Mouse (Mus musculus) Muller cell, postnatal 12 days (primary cell): Measurements from ENCODE around the gene Aebp1.
A peak's percentile ranks its signal among the peaks of the same experiment; 100 is the strongest.
"Not testable (repeated sequence)": the region's sequence is repeated elsewhere in the genome, so short reads cannot be mapped to it uniquely, and the experiment has no call there.

Experiments
- DNase-seq: peaks from one replicate; pipeline ENCODE4 v3.0.0-alpha.2; 2015; ENCODE audit errors: inconsistent ontology term

The Aebp1 gene

DNA sequence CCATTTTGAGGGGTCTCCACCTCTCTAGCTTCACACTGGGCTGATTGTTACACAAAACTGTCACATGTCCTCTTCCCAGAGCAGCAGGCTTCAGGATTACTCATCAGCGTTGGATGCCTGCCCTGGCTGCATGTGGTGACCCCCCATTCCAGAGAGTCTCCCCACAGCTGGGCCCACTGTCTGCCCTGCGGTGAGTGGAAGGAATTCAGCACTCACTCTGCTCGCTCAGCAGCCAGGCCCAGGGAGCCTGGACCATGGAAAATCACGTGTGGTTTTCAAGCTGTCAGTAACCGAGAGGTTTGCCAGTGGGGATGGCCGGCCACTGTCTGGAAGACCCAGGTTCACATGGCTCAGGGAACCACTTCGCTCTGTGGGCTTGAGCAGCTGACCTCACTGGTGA, 5.8 kb upstream of the Aebp1 start:
- peak; percentile 98 for DNase-seq

DNA sequence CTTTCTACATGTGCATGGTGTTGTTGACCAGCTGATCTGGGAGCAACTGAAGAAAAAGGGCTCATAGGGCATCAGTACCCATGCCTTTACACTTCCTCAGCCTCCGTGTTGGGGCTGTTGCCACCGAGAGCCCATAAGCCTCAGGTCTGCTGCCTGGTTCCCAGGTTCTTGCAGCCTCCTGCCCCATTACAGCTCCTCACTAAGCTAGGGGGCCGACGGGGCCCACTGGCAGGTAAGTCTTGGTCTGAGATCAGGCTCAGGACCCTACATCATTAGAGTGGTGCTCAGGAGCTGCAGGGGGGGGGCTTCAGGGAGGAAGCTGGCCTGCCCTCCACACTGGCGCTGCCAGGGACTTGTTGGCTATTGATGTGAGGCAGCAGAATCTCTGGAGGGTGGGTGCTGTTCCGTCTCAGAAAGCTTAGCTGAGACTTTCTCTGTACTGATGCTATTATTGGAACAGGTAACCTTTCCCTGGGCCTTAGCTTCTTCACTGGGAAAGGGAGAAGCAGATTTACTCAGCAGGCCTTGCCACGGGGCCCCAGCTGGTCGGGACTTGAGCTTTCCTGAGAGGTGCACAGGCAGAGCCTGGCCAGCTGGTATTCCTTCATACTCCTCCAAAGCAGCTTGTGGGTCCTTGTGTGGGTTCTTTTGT, 5.1 kb upstream of the Aebp1 start:
- no peak for DNase-seq

DNA sequence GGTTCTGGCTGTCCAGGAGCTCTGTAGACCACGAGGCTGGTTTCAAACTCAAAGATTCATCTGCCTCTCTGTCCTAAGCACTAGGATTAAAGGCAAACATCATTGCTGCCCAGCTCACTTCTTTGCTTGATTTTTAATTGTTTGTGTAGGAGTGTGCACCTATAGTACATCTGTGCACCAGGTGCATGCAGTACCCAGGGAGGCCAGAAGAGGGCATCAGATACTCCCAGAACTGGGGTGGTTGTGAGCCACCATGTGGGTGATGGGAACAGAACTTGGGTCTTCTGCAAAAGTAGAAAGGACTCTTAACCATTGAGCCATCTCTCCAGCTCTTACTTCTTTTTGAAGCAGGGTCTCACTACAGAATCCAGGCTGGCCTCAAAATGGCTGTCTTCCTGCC, 3.0 kb upstream of the Aebp1 start:
- DNase-seq: no peak

DNA sequence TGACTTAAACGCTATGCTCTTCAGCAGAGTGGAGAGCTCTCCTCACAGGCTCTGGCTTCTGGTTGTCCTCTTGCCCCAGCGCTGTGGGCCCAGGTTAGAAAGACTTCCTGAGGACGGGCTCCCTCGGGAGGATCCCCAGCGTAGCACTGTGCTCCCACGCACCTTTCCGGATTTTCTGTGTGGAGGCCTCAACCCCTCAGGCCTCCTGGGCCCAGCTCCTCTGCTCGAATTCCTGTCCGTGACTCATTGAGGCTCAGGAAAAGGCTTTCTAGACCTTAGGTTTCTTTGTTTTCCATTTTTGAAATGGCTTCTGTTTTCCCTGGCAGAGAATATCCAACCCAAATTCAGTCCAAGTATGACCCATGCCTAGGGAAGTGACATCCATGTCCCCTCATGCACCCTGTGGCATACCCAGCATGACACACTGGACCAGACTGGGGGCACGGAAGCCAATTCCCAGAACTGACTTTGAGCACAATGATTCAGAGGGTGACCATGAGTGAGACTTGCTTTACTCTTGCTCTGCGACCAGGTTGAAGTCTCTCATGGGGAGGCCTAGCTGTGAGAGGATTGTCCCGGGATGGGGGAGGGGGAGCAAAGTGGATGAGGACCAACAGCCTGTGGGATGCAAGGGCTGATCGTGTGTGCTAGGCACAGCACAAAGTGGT, 1.7 kb upstream of the Aebp1 start:
- peak; percentile 49 for DNase-seq

DNA sequence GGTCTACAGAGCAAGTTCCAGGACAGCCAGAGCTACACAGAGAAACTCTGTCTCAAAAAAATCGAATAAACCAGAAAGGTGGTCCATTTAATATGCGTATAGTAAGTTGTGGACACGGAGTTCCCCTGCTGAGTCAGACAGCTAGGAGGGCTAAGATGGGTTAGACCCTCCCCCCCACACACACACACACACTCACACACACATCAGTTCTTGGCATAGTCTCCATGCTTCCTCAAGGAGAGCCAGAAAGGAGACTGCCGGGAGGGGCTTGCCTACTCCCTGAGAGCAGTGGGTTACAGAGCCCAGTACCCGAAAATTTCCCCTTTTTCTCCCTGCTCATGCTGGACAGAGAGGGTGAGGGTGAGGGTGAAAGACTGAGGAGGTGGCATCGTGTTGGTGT, 1.1 kb upstream of the Aebp1 start:
- no peak for DNase-seq

DNA sequence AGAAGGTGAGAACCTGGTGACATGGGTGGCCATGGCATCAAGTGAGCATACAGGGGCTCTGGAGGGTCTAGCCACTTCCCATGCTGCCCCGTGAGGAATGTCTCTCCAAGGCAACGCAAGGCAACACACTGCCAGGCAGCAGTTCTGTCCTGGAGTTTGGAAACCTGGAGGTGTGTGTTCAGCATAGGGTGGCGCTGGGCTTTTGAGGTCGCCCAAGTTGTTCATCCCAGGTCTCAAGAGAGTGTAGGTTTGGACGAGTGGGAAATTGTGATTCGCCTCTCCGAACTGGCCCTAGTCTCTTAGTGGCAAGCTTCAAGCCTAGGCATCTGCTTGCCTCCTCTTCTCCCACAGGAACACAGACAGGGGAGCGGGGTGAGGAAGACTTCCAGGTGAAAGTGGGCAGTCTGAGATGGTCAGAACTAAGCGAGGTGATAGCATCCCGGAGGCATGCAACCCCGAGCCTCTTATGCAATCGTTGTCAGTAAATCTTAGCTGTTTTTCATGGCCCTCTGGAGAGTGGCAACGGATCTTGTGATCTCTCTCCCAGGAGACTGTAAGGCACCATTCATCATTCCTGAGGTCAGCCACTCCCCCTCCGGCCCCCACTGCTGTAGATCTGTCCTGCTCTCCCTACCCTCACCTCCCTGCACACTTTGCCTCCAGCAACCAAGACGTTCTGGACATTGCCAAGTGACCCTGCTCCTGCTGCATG, 803 bp downstream of the Aebp1 start:
- DNase-seq: peak; percentile 33

DNA sequence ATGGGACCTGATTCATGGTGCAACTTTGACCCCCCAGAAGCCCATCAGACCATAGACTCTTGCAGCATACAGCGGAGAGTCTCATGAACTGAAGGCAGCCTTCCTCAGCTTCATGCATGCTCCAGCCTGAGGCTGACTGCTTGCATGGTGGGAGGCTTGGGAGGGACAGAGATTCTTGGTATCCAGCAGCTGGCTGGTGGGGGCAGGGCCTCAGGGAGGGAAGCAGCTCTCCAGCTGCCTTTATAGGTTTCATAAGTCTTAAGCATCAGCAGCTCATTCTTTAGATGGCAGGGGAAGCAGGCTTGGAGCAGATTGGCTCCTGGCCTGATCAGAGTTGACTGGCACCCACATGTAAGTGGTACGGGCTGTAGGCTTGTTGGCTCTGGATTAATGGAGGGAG, 5.4 kb downstream of the Aebp1 start:
- DNase-seq: no peak

DNA sequence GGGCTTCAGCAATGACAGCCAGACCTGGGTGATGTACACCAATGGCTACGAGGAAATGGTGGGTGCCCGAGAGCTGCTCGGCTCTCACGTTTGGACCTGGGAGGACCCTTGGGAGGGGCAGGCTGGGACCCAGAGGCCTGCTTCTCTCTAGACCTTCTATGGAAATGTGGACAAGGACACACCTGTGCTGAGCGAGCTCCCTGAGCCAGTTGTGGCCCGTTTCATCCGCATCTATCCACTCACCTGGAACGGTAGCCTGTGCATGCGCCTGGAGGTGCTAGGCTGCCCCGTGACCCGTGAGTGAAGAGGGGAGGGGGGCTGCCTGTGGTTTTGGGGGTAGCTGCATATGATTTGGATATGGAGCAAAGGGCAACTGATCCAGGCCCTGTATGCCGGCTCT, 6.6 kb downstream of the Aebp1 start:
- no peak for DNase-seq

DNA sequence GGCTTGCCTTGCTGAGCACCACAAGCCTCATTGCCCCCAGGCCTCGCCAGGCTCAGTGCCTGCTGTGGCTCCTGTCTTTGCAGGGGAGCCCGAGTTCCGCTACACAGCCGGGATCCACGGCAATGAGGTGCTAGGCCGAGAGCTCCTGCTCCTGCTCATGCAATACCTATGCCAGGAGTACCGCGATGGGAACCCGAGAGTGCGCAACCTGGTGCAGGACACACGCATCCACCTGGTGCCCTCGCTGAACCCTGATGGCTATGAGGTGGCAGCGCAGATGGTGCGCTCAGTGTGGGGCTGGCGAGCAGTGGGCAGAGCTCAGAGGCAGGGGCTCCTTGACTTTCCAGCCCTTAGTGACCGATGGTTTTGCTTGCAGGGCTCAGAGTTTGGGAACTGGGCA, 7.6 kb downstream of the Aebp1 start:
- no peak for DNase-seq

DNA sequence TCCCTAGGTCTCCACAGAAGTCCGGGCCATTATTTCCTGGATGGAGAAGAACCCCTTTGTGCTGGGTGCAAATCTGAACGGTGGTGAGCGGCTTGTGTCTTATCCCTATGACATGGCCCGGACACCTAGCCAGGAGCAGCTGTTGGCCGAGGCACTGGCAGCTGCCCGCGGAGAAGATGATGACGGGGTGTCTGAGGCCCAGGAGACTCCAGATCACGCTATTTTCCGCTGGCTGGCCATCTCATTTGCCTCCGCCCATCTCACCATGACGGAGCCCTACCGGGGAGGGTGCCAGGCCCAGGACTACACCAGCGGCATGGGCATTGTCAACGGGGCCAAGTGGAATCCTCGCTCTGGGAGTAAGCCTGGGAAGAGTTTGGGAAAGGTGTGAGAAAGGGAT, 8.3 kb downstream of the Aebp1 start:
- DNase-seq: no peak

DNA sequence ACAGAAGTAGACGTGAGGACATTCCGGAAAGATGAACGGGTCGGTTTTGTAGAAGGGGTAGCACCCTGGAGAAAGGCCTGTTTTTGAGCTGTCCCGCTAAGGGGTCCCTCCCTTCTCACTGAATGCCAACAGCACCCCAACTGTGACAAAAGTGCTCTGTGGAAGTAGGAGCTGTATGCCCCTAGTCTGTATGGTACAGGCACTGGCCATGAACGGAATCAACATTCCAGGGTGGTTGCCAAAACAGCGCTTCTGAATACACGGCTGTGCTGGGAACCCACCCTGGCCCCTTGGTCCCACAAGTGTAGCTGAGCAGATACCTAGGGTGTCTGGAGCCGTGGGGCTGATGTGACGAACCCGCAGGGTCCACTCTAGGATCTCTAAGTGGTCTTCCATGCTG, 11.0 kb downstream of the Aebp1 start:
- DNase-seq: no peak

DNA sequence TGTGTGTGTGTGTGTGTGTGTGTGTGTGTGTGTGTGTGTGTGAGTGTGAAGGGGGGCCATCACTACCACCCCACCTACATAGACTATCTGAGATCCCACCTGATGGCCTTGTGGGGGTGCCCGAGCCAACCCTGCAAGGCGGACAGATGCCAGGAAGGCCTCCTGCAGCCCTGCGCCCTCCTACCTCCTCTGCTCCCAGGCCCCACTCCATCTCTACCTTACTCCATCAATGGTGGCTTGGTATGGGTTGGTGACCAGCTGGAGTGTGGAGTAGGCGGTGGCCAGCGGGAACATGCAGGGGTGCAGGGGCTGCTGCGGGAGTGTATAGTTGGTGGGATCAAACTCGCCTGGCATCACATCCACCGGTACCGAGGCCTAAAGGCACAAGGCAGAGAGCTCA, 11.4 kb downstream of the Aebp1 start:
- DNase-seq: no peak

DNA sequence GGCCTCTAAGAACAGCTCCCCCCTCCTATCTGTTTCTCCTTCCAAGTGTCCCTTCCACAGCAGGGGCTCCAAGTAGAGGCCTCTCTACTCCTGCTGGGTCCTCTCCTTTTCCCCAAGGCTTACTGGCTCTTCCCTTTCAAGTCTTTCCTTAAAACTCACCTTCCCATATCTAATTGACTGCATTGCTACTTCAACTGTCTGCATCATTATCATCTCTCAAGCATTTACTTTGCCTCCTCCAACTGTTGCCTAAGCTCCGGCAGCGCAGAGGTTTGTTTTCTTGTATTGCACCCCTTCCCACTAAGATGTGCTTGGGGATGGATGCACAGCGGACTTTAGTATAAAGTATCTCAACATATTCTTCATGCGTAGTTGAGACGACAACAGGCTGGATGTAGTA, 15.7 kb downstream of the Aebp1 start:
- no peak for DNase-seq

DNA sequence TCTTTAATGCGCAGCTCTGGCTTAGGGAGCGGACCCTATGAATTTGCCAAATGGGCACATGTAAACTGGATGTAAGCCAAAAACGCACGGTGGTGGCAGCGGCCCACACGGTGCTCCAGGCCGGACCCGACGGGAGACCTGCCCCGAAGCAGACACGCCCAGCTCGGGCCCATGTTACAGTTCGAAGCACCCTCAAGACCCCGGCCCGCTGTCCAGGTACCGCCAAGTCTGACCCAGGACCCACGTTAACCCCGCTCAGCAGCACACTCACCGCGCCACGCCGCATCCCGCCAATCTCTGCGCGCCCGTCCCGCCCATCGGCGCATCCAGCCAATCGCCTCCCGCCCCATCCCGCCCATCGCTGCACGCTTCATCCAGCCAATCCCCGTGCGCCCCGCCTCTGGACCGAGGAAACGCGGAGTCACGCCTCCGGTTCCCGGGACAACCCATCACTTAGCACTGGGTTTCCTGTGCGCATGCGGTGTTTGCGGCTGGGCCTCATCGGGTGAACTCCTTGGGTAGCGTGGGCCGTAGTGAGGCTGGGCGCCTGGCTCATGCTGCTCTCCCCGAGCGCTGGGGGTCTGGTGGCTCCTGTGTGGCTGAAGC, 16.3 kb downstream of the Aebp1 start, which contains the start of gene Pold2:
Pold2 (minus strand) TSS at position 372 of the 606 bp plus-strand sequence.
- peak; percentile 99 for DNase-seq

DNA sequence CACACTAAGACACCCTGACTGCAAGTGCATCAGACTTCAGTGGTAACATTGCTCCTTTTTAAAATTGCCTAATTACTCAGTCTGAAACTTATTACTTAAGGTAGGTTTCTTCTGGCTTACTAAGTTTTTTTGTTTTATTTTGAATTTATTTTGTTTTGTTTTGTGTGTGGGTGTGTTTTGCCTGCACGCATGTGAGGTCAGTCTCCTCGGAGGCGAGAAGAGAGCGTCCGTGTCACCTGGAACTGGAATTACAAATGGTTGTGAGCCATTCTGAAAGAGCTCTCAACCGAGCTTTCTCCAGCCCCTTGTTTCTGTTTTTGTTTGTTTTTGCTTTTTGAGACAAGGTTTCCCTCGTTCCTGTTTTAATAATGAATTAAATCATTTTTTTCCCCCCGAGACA, 16.9 kb downstream of the Aebp1 start:
- DNase-seq: no peak

DNA sequence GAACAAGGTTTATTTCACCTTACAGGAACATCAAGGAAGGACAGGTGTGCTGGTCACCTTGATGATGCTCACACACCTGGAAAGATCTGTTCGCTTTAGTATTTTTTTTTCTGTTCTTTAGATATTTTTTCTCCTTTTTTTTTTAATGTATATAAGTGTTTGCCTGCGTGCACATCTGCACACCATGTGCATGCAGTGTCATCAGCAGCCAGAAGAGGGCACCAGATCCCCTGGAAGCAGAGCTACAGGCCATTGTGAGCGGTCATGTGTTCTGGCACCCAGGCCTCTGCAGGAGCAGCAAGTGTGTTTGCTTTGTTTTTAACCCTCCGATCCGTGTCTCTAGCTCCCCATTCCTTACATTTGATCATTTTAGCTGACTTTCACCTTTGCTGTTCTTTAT, 18.2 kb downstream of the Aebp1 start:
- DNase-seq: no peak

DNA sequence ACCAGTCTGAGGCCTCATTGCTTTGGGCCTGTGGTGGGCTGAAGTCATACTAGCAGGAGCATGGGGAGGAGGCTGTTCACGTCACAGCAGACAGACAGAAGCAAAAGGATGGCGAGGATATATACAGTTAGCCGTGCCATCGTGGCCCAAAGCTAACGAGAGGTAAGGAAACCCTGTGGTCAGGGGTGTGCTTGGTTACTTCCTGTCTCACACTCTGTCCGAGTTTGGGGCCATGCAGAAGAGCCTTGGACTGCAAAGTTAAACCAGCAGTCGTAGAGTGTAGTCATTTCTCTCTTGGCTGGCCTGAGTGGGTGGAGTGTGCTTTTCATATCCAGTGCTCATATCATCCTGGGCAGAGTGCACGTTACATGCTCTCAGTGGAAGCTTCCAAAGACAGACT, 20.8 kb downstream of the Aebp1 start:
- no peak for DNase-seq

DNA sequence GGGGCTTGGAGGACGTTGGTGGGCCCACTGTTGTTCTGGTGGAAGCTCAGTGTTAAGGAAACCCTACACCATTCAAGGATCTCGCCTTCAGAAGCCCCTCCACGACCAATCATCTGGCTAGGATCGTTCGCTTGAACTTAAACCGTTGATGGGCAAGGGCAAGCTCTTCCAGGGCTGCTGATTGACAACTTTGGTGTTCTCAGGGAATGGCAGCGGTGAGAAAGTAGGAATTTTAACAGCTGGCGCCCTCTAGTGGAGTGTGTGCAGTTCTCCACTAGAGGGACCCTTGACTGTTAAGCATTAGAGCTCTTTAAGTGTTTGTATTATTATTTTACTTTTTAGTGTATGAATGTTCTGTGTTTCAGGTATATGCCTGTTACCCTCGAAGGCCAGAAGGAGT, 24.4 kb downstream of the Aebp1 start:
- DNase-seq: peak; percentile 44

DNA sequence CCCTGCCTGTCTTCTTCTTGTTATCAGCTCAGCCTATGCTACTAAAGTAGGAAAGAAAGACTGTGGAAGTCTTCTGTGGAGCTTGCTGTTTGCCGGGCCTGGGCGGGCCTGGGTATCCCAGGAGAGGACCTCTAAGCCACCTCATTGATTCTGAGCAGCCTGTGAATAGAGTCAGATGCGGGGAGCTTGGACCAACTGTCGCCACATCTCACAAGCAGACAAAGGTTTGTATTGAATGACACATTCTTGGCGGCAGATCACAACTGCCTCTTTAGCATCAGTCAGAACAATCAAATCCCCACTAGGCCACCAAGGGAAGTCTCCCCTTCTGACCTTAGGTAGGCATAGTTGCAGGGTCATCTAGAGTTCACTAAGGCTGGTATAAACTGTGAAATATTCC, 25.5 kb downstream of the Aebp1 start:
- peak; percentile 61 for DNase-seq

DNA sequence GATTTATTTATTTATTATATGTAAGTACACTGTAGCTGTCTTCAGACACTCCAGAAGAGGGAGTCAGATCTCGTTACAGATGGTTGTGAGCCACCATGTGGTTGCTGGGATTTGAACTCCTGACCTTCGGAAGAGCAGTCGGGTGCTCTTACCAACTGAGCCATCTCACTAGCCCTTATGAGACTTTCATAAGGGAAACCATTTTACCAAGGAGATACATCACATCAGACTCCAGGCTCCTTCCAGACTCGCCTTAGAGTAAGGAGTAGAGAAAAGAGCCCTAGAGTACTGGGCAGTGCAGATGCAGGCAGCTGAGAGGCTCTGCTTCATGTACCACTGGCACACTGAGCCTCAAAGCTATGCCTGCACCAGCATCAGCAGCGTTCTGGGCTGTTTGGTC, 26.8 kb downstream of the Aebp1 start:
- not testable (repeated sequence) for DNase-seq

DNA sequence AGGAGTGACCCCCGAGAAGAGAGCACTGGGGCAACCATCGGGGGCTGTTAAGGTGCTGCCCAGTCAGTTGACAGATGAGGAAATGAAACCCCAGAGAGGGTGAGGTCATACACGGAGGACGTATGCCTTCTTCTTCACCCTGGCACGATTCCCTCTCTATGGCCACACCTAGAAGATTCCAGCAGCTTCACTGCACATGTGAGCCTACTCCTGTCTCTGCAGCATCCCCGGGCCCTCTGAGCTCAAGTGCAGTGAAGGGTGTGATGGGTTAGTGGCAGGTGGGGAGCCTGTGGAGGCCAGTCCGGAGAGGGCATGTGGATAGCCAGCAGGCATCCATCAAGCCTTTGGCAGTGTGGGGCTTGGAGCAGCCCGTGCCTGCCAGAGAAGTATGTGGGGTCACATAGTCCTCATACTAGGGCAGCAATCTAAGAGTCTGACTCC, 30.4 kb downstream of the Aebp1 start:
- peak; percentile 84 for DNase-seq

DNA sequence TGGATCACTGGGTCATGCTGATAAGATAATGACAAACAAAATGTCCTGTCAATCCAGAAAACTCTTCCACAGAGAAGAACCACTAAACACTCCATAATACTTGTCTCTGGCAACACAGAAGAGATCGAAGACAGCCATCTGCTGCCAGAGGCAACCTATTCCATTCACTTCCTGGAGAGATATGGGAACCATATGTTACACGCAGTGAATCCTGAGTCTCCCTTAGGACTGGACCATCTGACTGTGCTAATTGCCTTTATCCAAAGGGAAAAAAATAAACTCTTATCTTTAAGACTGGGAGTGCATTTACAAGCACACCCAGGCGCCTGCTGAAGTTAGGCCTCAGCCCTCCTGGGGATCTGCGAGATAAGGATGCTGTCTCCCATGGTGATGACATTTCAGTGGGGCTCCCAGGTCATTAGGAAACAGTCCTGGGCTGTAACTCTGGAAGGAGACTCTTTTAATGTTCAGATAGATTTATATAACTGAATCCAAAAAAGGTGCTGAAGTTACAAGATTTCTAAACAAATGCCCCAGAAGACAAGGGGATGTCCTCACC, 31.1 kb downstream of the Aebp1 start:
- DNase-seq: no peak
